Mouse (Mus musculus): ENCODE data around the gene Vmn2r36. TPM values are rescaled to one million over a fixed set of nuclear protein-coding genes. Genes with fewer than 3 reads are reported as not detected.

The Vmn2r36 gene
- not detected in 2 replicates for polyA plus RNA-seq (2012; rRNA removed; ENCODE audit: low replicate concordance)

DNA sequence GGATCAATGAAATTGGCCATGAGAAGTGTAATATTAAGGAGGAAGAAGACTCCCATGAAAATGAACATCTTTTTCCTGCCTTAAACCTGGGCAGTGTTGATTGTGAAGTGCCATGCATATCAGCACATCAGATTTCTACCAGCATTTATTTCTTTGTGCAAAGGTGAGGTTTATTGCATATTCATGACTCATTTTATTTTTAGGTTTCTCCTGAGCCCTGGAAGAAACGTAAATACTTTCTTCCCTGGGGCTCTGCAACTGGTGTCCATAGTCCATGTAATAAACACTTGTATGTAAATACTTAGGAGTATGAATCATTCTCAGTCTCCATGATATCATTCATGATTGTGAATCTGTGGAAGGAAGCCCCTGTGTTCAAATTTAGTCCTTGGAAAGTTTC, at the start of gene Vmn2r36:
Vmn2r36 (minus strand) TSS at position 101 of the 400 bp plus-strand sequence.

Other genes starting within 250 kb of the Vmn2r36 start
- gene Vmn2r34, start 213.0 kb downstream of the Vmn2r36 start, polyA plus RNA-seq (2012; rRNA removed; ENCODE audit: low replicate concordance) = not detected in 2 replicates
- not detected in 2 replicates for gene Vmn2r35, start 82.6 kb downstream of the Vmn2r36 start, polyA plus RNA-seq (2012; rRNA removed; ENCODE audit: low replicate concordance)

All from duodenum, adult 2 months (tissue).